Mouse (Mus musculus) brown adipose tissue, adult 24 weeks (tissue): ENCODE data around the gene Maml1. TPM values are rescaled to one million over a fixed set of nuclear protein-coding genes. Genes with fewer than 3 reads are reported as not detected.

ENCODE experiments used
- H3K27ac ChIP-seq: fragments of 200-500 bp; replicated peaks from 2 replicates; pipeline ENCODE4 v1.5.1; 2012; ENCODE audit warnings: low read depth, mild to moderate bottlenecking, low read length
- H3K4me1 ChIP-seq: fragments of 200-500 bp; 2 replicates; pipeline ENCODE4 v1.6.1; 2012; ENCODE audit warnings: low read length, mixed read lengths; ENCODE audit not compliant: control insufficient read depth, insufficient read depth, insufficient read length
- H3K4me3 ChIP-seq: fragments of 200-500 bp; 2 replicates; pipeline ENCODE4 v1.5.1; 2012; ENCODE audit warnings: low read depth, mild to moderate bottlenecking, low read length, moderate library complexity; ENCODE audit not compliant: insufficient read depth
- polyA plus RNA-seq: library from polyadenylated mRNA; stranded (reverse); fragments of >200 nt; gene quantifications from 2 replicates; pipeline ENCODE4 v1.2.4, GENCODE M21; 2012; ENCODE audit not compliant: missing spikeins, insufficient read depth, insufficient read length

The Maml1 gene
- polyA plus RNA-seq, 1 experiment = 3.9 TPM

- peak within 1 kb of the TSS; percentile 98 for H3K4me3 ChIP-seq
- peaks cover 23% of the 10 kb centered on the region for H3K4me1 ChIP-seq
- peak within 1 kb of the TSS; percentile 92 for H3K27ac ChIP-seq
Measured at GRCm38 (mm10) chr11:50210505-50211151, 81.5 kb downstream of the Maml1 start, which contains the start of the genes Sqstm1 and Mgat4b. TSS of gene Sqstm1 (minus strand) at chr11:50210827. TSS of gene Mgat4b (plus strand) at chr11:50210890.

GRCm38 (mm10) chr11:50210101-50210504 lies 82.0 kb downstream of the Maml1 start:
- Histone ChIP-seq H3K27ac (peak overlapping the region; percentile 90), H3K4me3 (peak overlapping the region; percentile 98), H3K4me1 (peaks cover 23% of the 10 kb centered on the region)

- Histone ChIP-seq H3K4me1 (peaks cover 16% of the 10 kb centered on the region), H3K4me3 (no peak overlapping the region; the same call in 1 of the 2 replicates), H3K27ac (no peak overlapping the region)
Measured at GRCm38 (mm10) chr11:50208039-50208438, 84.1 kb downstream of the Maml1 start.

- H3K27ac ChIP-seq = no peak overlapping the region
- H3K4me3 ChIP-seq = no peak overlapping the region
- H3K4me1 ChIP-seq = peaks cover 9% of the 10 kb centered on the region
Measured at GRCm38 (mm10) chr11:50207344-50207743, 84.8 kb downstream of the Maml1 start.

- no peak overlapping the region for H3K27ac ChIP-seq
- H3K4me1 ChIP-seq = peaks cover 8% of the 10 kb centered on the region
Measured at GRCm38 (mm10) chr11:50206037-50206436, 86.1 kb downstream of the Maml1 start.

More at GRCm38 (mm10) chr11:50206037-50206436, 86.1 kb downstream of the Maml1 start:
- no peak overlapping the region for H3K4me3 ChIP-seq

Other genes with a start within 250 kb of the Maml1 start
- 30.8 and 41.0 TPM in 2 replicates for gene Tbc1d9b, start 160.9 kb downstream of the Maml1 start, polyA plus RNA-seq
- gene Mrnip, start 117.9 kb downstream of the Maml1 start, polyA plus RNA-seq = 3.0 and 6.3 TPM in 2 replicates
- 216 and 235 TPM in 2 replicates for gene Sqstm1, start 81.5 kb downstream of the Maml1 start, polyA plus RNA-seq
- gene Mgat4b, start 81.4 kb downstream of the Maml1 start, polyA plus RNA-seq = 57.6 and 60.6 TPM in 2 replicates
- 27.5 and 45.3 TPM in 2 replicates for gene Ltc4s, start 53.7 kb downstream of the Maml1 start, polyA plus RNA-seq
- 149 and 159 TPM in 2 replicates for gene Canx, start 33.4 kb upstream of the Maml1 start, polyA plus RNA-seq
- not detected in 2 replicates for gene Cby3, start 62.2 kb upstream of the Maml1 start, polyA plus RNA-seq
- 115 and 183 TPM in 2 replicates for gene Hnrnph1, start 84.7 kb upstream of the Maml1 start, polyA plus RNA-seq
- gene Rufy1, start 138.8 kb upstream of the Maml1 start, polyA plus RNA-seq = 17.2 and 19.5 TPM in 2 replicates